Mouse (Mus musculus): ENCODE measurements around the gene Ktn1.

- no peak for TF ChIP-seq POLR2A (IDR thresholded peaks at IDR 0.05; ENCODE audit: extremely low read depth, insufficient read depth, low read length)
- TF ChIP-seq CTCF (IDR thresholded peaks at IDR 0.05; ENCODE audit: extremely low read depth, insufficient read depth, low read length), result no peak
These were observed 128.2 kb downstream of the Ktn1 start for GRCm38 (mm10) chr14:47776260-47777035.
